Mouse (Mus musculus) ES-Bruce4 (cell line): ENCODE data around the gene Aco1.
A peak's percentile ranks its signal among the peaks of the same experiment; 100 is the strongest.

Experiments used
- CTCF ChIP-seq: IDR thresholded peaks from one replicate; pipeline ENCODE4 v1.8.1; 2011; ENCODE audit warnings: low read depth, low read length
- POLR2A ChIP-seq: IDR thresholded peaks from one replicate; pipeline ENCODE4 v1.8.1; 2011; ENCODE audit warnings: low read length; ENCODE audit not compliant: insufficient read depth

- TF ChIP-seq CTCF (no peak), POLR2A (peak; percentile 40)
Measured at GRCm38 (mm10) chr4:40142743-40143532, at the start of gene Aco1.
